Mouse (Mus musculus) forelimb bud, embryonic 11.5 days (tissue): ENCODE data around the gene Golga2.

Experiments used
- DNase-seq: peaks from one replicate; pipeline ENCODE4 v3.0.0-alpha.2; 2012; ENCODE audit warnings: low read depth, low spot score

Gene Golga2

GRCm38 (mm10) chr2:32287334-32287840 lies at the start of gene Golga2:
Gene Golga2, plus strand, starts transcription at chr2:32287384.
- no peak for DNase-seq

- no peak for DNase-seq
Measured at GRCm38 (mm10) chr2:32237571-32237970, 49.6 kb upstream of the Golga2 start.

- no peak for DNase-seq
Measured at GRCm38 (mm10) chr2:32238708-32239435, 48.3 kb upstream of the Golga2 start.

- DNase-seq, result no peak
Measured at GRCm38 (mm10) chr2:32240591-32240990, 46.6 kb upstream of the Golga2 start.

- no peak for DNase-seq
Measured at GRCm38 (mm10) chr2:32242986-32243385, 44.2 kb upstream of the Golga2 start.

- DNase-seq, result no peak
Measured at GRCm38 (mm10) chr2:32246741-32247140, 40.4 kb upstream of the Golga2 start.

- no peak for DNase-seq
Measured at GRCm38 (mm10) chr2:32248377-32249361, 38.5 kb upstream of the Golga2 start.

- DNase-seq, result no peak
Measured at GRCm38 (mm10) chr2:32251791-32252527, 35.2 kb upstream of the Golga2 start.

GRCm38 (mm10) chr2:32252658-32253057 lies 34.5 kb upstream of the Golga2 start:
- no peak for DNase-seq

- DNase-seq, result no peak
Measured at GRCm38 (mm10) chr2:32253352-32253751, 33.8 kb upstream of the Golga2 start.

GRCm38 (mm10) chr2:32254563-32254962 lies 32.6 kb upstream of the Golga2 start:
- no peak for DNase-seq

- no peak for DNase-seq
Measured at GRCm38 (mm10) chr2:32256273-32256672, 30.9 kb upstream of the Golga2 start.

GRCm38 (mm10) chr2:32258887-32259533 lies 28.2 kb upstream of the Golga2 start:
- DNase-seq, result no peak

GRCm38 (mm10) chr2:32259657-32260417 lies 27.3 kb upstream of the Golga2 start, which contains the start of gene Uck1:
Gene Uck1, minus strand, starts transcription at chr2:32260159.
- peak; percentile 92 for DNase-seq

GRCm38 (mm10) chr2:32260635-32261034 lies 26.5 kb upstream of the Golga2 start:
- peak; percentile 40 for DNase-seq

GRCm38 (mm10) chr2:32275823-32276222 lies 11.4 kb upstream of the Golga2 start:
- no peak for DNase-seq

GRCm38 (mm10) chr2:32282289-32282688 lies 4.9 kb upstream of the Golga2 start:
- no peak for DNase-seq

GRCm38 (mm10) chr2:32282727-32283126 lies 4.5 kb upstream of the Golga2 start:
- DNase-seq, result peak; percentile 40

- no peak for DNase-seq
Measured at GRCm38 (mm10) chr2:32283986-32284385, 3.2 kb upstream of the Golga2 start.

GRCm38 (mm10) chr2:32287923-32288367 lies 761 bp downstream of the Golga2 start, which contains the start of gene Swi5:
Gene Swi5, minus strand, starts transcription at chr2:32288075.
- peak; percentile 100 for DNase-seq
